Mouse (Mus musculus) kidney, adult 2 months (tissue): ENCODE measurements around the gene Rtel1.

ENCODE experiments used
- CTCF ChIP-seq: fragments of 200-500 bp; conservative IDR thresholded peaks from 2 replicates; pipeline ENCODE4 v1.5.1; 2011; ENCODE audit warnings: low read depth, mild to moderate bottlenecking, control low read depth, low read length, moderate library complexity, mixed read lengths; ENCODE audit not compliant: insufficient read depth, insufficient read length
- POLR2A ChIP-seq: fragments of 200-500 bp; IDR thresholded peaks from one replicate; pipeline ENCODE4 v1.6.1; 2011; ENCODE audit warnings: low read depth, low read length, control low read depth

GRCm38 (mm10) chr2:181385885-181386284 lies 66.3 kb downstream of the Rtel1 start:
- TF ChIP-seq CTCF (no peak), POLR2A (no peak)
